Mouse (Mus musculus) liver, embryonic 12.5 days (tissue): ENCODE results near the gene Myo6. TPM values are rescaled to one million over a fixed set of nuclear protein-coding genes. Genes with fewer than 3 reads are reported as not detected.
A peak's percentile ranks its signal among the peaks of the same experiment; 100 is the strongest.

Source experiments
- ATAC-seq: fragments of 200-750 bp; cut with Nextera tagmentation; 2 replicates; pipeline ENCODE4 v1.8.0; 2017; ENCODE audit warnings: moderate number of reproducible peaks, mild to moderate bottlenecking, moderate library complexity
- H3K27ac ChIP-seq: fragments of 300-500 bp; sonication (generic); 2 replicates; pipeline ENCODE4 v1.5.1; 2016; ENCODE audit warnings: mild to moderate bottlenecking
- H3K27me3 ChIP-seq: fragments of 300-500 bp; sonication (generic); replicated peaks from 2 replicates; pipeline ENCODE4 v1.6.1; 2016; ENCODE audit warnings: mild to moderate bottlenecking, moderate library complexity
- H3K36me3 ChIP-seq: fragments of 300-500 bp; sonication (generic); 2 replicates; pipeline ENCODE4 v1.6.1; 2016; ENCODE audit warnings: mild to moderate bottlenecking, moderate library complexity
- H3K4me1 ChIP-seq: fragments of 300-500 bp; sonication (generic); 2 replicates; pipeline ENCODE4 v1.6.1; 2016
- H3K4me2 ChIP-seq: fragments of 300-500 bp; sonication (generic); 2 replicates; pipeline ENCODE4 v1.6.1; 2016; ENCODE audit warnings: mild to moderate bottlenecking, moderate library complexity
- H3K4me3 ChIP-seq: fragments of 300-500 bp; sonication (generic); 2 replicates; pipeline ENCODE4 v1.5.1; 2016; ENCODE audit warnings: mild to moderate bottlenecking, moderate library complexity
- H3K9ac ChIP-seq: fragments of 300-500 bp; sonication (generic); 2 replicates; pipeline ENCODE4 v1.6.1; 2016; ENCODE audit warnings: mild to moderate bottlenecking, moderate library complexity
- H3K9me3 ChIP-seq: fragments of 300-500 bp; sonication (generic); replicated peaks from 2 replicates; pipeline ENCODE4 v1.6.1; 2016; ENCODE audit warnings: mild to moderate bottlenecking, moderate library complexity
- WGBS: fragments of 180-500 bp; shearing (Covaris S2); methylation state at CpG from one replicate; pipeline ENCODE4 v1.1.7; 2016; ENCODE audit not compliant: insufficient replicate concordance; 5-methylcytosine and 5-hydroxymethylcytosine counted together
- polyA plus RNA-seq: library from polyadenylated mRNA; unstranded; fragments of >200 nt; fragmentation: Nextera tagmentation; extraction: Ambion mirVana; gene quantifications from 2 replicates; pipeline ENCODE4 v1.2.1, GENCODE M21; 2016

The Myo6 gene
- polyA plus RNA-seq: 4.4 and 4.8 TPM in 2 replicates

- Histone ChIP-seq H3K4me1 (peaks cover 13% of the 10 kb centered on the region), H3K27ac (peak within 1 kb of the TSS; percentile 76), H3K36me3 (no peaks in the 10 kb centered on the region), H3K4me3 (peak within 1 kb of the TSS; percentile 81), H3K27me3 (peaks cover 21% of the 10 kb centered on the region), H3K4me2 (peak within 1 kb of the TSS; percentile 99), H3K9me3 (no peaks in the 10 kb centered on the region), H3K9ac (peak within 1 kb of the TSS; percentile 88)
- WGBS: under 1% methylated on average over 68 of the region's 69 CpGs
- ATAC-seq: peak; percentile 99
Measured at GRCm38 (mm10) chr9:80164611-80165474, at the start of gene Myo6. Myo6 (plus strand) TSS chr9:80165031.

- H3K9ac ChIP-seq: no peak overlapping the region
- H3K27ac ChIP-seq: no peak overlapping the region
- no peak overlapping the region for H3K4me3 ChIP-seq
- ATAC-seq: no peak
- H3K4me1 ChIP-seq: no peaks in the 10 kb centered on the region
- peaks cover 52% of the 10 kb centered on the region for H3K36me3 ChIP-seq
- no peaks in the 10 kb centered on the region for H3K9me3 ChIP-seq
- no peaks in the 10 kb centered on the region for H3K27me3 ChIP-seq
- 74% methylated on average over 10 of the region's 10 CpGs for WGBS
- no peak overlapping the region for H3K4me2 ChIP-seq
Measured at GRCm38 (mm10) chr9:80145992-80146587, 18.7 kb upstream of the Myo6 start.

GRCm38 (mm10) chr9:80149594-80149993, 15.2 kb upstream of the Myo6 start:
- Histone ChIP-seq H3K4me3 (no peak overlapping the region), H3K4me2 (no peak overlapping the region), H3K27me3 (no peaks in the 10 kb centered on the region), H3K4me1 (no peaks in the 10 kb centered on the region), H3K27ac (no peak overlapping the region), H3K9ac (no peak overlapping the region), H3K9me3 (no peaks in the 10 kb centered on the region), H3K36me3 (peaks cover 21% of the 10 kb centered on the region)
- 49% methylated on average over 5 of the region's 5 CpGs for WGBS
- no peak for ATAC-seq

- Histone ChIP-seq H3K4me1 (no peaks in the 10 kb centered on the region), H3K36me3 (no peaks in the 10 kb centered on the region), H3K9ac (no peak overlapping the region), H3K27me3 (peaks cover 8% of the 10 kb centered on the region; the same call in 1 of the 2 replicates), H3K9me3 (no peaks in the 10 kb centered on the region), H3K27ac (no peak overlapping the region), H3K4me3 (no peak overlapping the region), H3K4me2 (no peak overlapping the region)
- WGBS: 80% methylated on average over 5 of the region's 5 CpGs
- ATAC-seq: no peak
Measured at GRCm38 (mm10) chr9:80155277-80155676, 9.6 kb upstream of the Myo6 start.

- no peak overlapping the region for H3K27ac ChIP-seq
Measured at GRCm38 (mm10) chr9:80156780-80157179, 8.1 kb upstream of the Myo6 start.

GRCm38 (mm10) chr9:80157840-80158465, 6.9 kb upstream of the Myo6 start:
- no peaks in the 10 kb centered on the region for H3K4me1 ChIP-seq
- no peak overlapping the region for H3K4me3 ChIP-seq
- peaks cover 20% of the 10 kb centered on the region; the same call in 1 of the 2 replicates for H3K27me3 ChIP-seq
- no peak overlapping the region for H3K4me2 ChIP-seq
- 76% methylated on average over 12 of the region's 12 CpGs for WGBS
- ATAC-seq: no peak
- no peaks in the 10 kb centered on the region for H3K36me3 ChIP-seq
- H3K9me3 ChIP-seq: no peaks in the 10 kb centered on the region
- H3K9ac ChIP-seq: no peak overlapping the region
- no peak overlapping the region for H3K27ac ChIP-seq

More at GRCm38 (mm10) chr9:80156780-80157179, 8.1 kb upstream of the Myo6 start:
- no peaks in the 10 kb centered on the region for H3K36me3 ChIP-seq
- no peak overlapping the region for H3K4me3 ChIP-seq
- 42% methylated on average over 5 of the region's 5 CpGs for WGBS
- ATAC-seq: no peak
- no peak overlapping the region for H3K9ac ChIP-seq
- no peaks in the 10 kb centered on the region for H3K4me1 ChIP-seq
- peaks cover 17% of the 10 kb centered on the region; the same call in 1 of the 2 replicates for H3K27me3 ChIP-seq
- H3K9me3 ChIP-seq: no peaks in the 10 kb centered on the region
- no peak overlapping the region for H3K4me2 ChIP-seq

GRCm38 (mm10) chr9:80158937-80159336, 5.9 kb upstream of the Myo6 start:
- no peaks in the 10 kb centered on the region for H3K36me3 ChIP-seq
- no peak for ATAC-seq
- 79% methylated on average over 5 of the region's 5 CpGs for WGBS
- H3K9me3 ChIP-seq: no peaks in the 10 kb centered on the region
- H3K27me3 ChIP-seq: peaks cover 25% of the 10 kb centered on the region
- peaks cover 1% of the 10 kb centered on the region; the same call in 1 of the 2 replicates for H3K4me1 ChIP-seq
- H3K4me3 ChIP-seq: no peak overlapping the region
- no peak overlapping the region for H3K27ac ChIP-seq
- H3K9ac ChIP-seq: no peak overlapping the region
- H3K4me2 ChIP-seq: no peak overlapping the region

- Histone ChIP-seq H3K36me3 (no peaks in the 10 kb centered on the region), H3K9me3 (no peaks in the 10 kb centered on the region)
- WGBS: 72% methylated on average over 4 of the region's 4 CpGs
Measured at GRCm38 (mm10) chr9:80161451-80161850, 3.4 kb upstream of the Myo6 start.

GRCm38 (mm10) chr9:80163126-80163723, 1.6 kb upstream of the Myo6 start:
- Histone ChIP-seq H3K4me2 (no peak overlapping the region), H3K27ac (no peak overlapping the region), H3K4me3 (no peak overlapping the region), H3K36me3 (no peaks in the 10 kb centered on the region), H3K4me1 (peaks cover 13% of the 10 kb centered on the region), H3K9me3 (no peaks in the 10 kb centered on the region), H3K9ac (no peak overlapping the region), H3K27me3 (peaks cover 25% of the 10 kb centered on the region)
- no peak for ATAC-seq
- 35% methylated on average over 4 of the region's 4 CpGs for WGBS

More at GRCm38 (mm10) chr9:80161451-80161850, 3.4 kb upstream of the Myo6 start:
- Histone ChIP-seq H3K4me2 (no peak overlapping the region), H3K27ac (no peak overlapping the region), H3K4me1 (peaks cover 11% of the 10 kb centered on the region), H3K27me3 (peaks cover 25% of the 10 kb centered on the region), H3K4me3 (no peak overlapping the region), H3K9ac (no peak overlapping the region)
- ATAC-seq: no peak

- 4% methylated on average over 13 of the region's 13 CpGs for whole genome bisulfite sequencing
- ATAC-seq: no peak
- Histone ChIP-seq H3K4me2 (peak overlapping the region; percentile 99), H3K27ac (no peak overlapping the region), H3K36me3 (no peaks in the 10 kb centered on the region), H3K9ac (peak overlapping the region; percentile 24; the same call in 1 of the 2 replicates), H3K27me3 (peaks cover 25% of the 10 kb centered on the region), H3K4me3 (peak overlapping the region; percentile 81), H3K9me3 (no peaks in the 10 kb centered on the region), H3K4me1 (peaks cover 13% of the 10 kb centered on the region)
Measured at GRCm38 (mm10) chr9:80164191-80164590, 640 bp upstream of the Myo6 start.

- Histone ChIP-seq H3K4me1 (peaks cover 13% of the 10 kb centered on the region), H3K4me3 (peak overlapping the region; percentile 81), H3K36me3 (no peaks in the 10 kb centered on the region), H3K9me3 (no peaks in the 10 kb centered on the region), H3K4me2 (peak overlapping the region; percentile 99), H3K27ac (no peak overlapping the region), H3K9ac (no peak overlapping the region), H3K27me3 (peaks cover 13% of the 10 kb centered on the region)
- 48% methylated on average over 9 of the region's 9 CpGs for WGBS
- ATAC-seq: no peak
Measured at GRCm38 (mm10) chr9:80165690-80166089, 859 bp downstream of the Myo6 start.
